Mouse (Mus musculus): ENCODE measurements around the gene Drg1. TPM values are rescaled to one million over a fixed set of nuclear protein-coding genes. Genes with fewer than 3 reads are reported as not detected.
A peak's percentile ranks its signal among the peaks of the same experiment; 100 is the strongest.
"Not testable (repeated sequence)": the region's sequence is repeated elsewhere in the genome, so short reads cannot be mapped to it uniquely, and the experiment has no call there.

The Drg1 gene
- polyA plus RNA-seq, 1 experiment from 2014 or later, result 142 TPM

- H3K9ac ChIP-seq; H3K27ac ChIP-seq; H3K36me3 ChIP-seq; H3K4me3 ChIP-seq; H3K27me3 ChIP-seq; ATAC-seq (replicated peaks; ENCODE audit: insufficient number of reproducible peaks, insufficient read depth, low FRiP score, low read depth); H3K4me2 ChIP-seq; H3K9me3 ChIP-seq (replicated peaks); H3K4me1 ChIP-seq (replicated peaks): not testable (repeated sequence)
- WGBS, result 79% methylated on average over 9 of the region's 9 CpGs
These were observed 120.7 kb downstream of the Drg1 start for GRCm38 (mm10) chr11:3145359-3146165.

GRCm38 (mm10) chr11:3143984-3144383, 122.2 kb downstream of the Drg1 start:
- not testable (repeated sequence) for H3K4me1 ChIP-seq (replicated peaks); H3K4me2 ChIP-seq; H3K4me3 ChIP-seq; H3K36me3 ChIP-seq; H3K9me3 ChIP-seq (replicated peaks); ATAC-seq (replicated peaks; ENCODE audit: insufficient number of reproducible peaks, insufficient read depth, low FRiP score, low read depth); H3K9ac ChIP-seq; H3K27me3 ChIP-seq; H3K27ac ChIP-seq
- 59% methylated on average over 3 of the region's 3 CpGs for WGBS

- peaks cover 14% of the 10 kb centered on the region for H3K9me3 ChIP-seq (replicated peaks)
- H3K4me3 ChIP-seq; H3K36me3 ChIP-seq; H3K4me2 ChIP-seq; H3K27me3 ChIP-seq; H3K9ac ChIP-seq; H3K27ac ChIP-seq; H3K4me1 ChIP-seq (replicated peaks): not testable (repeated sequence)
- WGBS, result 80% methylated on average over 4 of the region's 5 CpGs
- ATAC-seq (replicated peaks; ENCODE audit: insufficient number of reproducible peaks, insufficient read depth, low FRiP score, low read depth), result peak; percentile 56
These were observed 123.8 kb downstream of the Drg1 start for GRCm38 (mm10) chr11:3142413-3142812.

- not testable (repeated sequence) for H3K27ac ChIP-seq; H3K27me3 ChIP-seq; H3K9ac ChIP-seq; H3K36me3 ChIP-seq; H3K4me2 ChIP-seq; ATAC-seq (replicated peaks; ENCODE audit: insufficient number of reproducible peaks, insufficient read depth, low FRiP score, low read depth); H3K4me3 ChIP-seq; H3K4me1 ChIP-seq (replicated peaks)
- H3K9me3 ChIP-seq (replicated peaks), result peaks cover 14% of the 10 kb centered on the region
These were observed 125.2 kb downstream of the Drg1 start for GRCm38 (mm10) chr11:3140967-3141535.

GRCm38 (mm10) chr11:3138323-3138722, 127.9 kb downstream of the Drg1 start:
- WGBS, result 78% methylated on average over 2 of the region's 2 CpGs
- not testable (repeated sequence) for ATAC-seq (replicated peaks; ENCODE audit: insufficient number of reproducible peaks, insufficient read depth, low FRiP score, low read depth); H3K9ac ChIP-seq

More at GRCm38 (mm10) chr11:3138323-3138722, 127.9 kb downstream of the Drg1 start:
- H3K9me3 ChIP-seq (replicated peaks), result peaks cover 17% of the 10 kb centered on the region
- H3K27me3 ChIP-seq; H3K36me3 ChIP-seq; H3K4me3 ChIP-seq; H3K4me2 ChIP-seq; H3K4me1 ChIP-seq (replicated peaks); H3K27ac ChIP-seq: not testable (repeated sequence)

Other genes starting within 250 kb of the Drg1 start
- gene Sfi1, start 73.0 kb downstream of the Drg1 start, polyA plus RNA-seq (2015; fragmentation: Nextera tagmentation; extraction: Ambion mirVana), result 10.9 and 12.0 TPM in 2 replicates
- gene Eif4enif1, start 64.0 kb downstream of the Drg1 start, polyA plus RNA-seq (2015; fragmentation: Nextera tagmentation; extraction: Ambion mirVana), result 29.4 and 37.4 TPM in 2 replicates
- 20.0 and 32.0 TPM in 2 replicates for gene Patz1, start 22.5 kb upstream of the Drg1 start, polyA plus RNA-seq (2015; fragmentation: Nextera tagmentation; extraction: Ambion mirVana)
- gene Pik3ip1, start 64.0 kb upstream of the Drg1 start, polyA plus RNA-seq (2015; fragmentation: Nextera tagmentation; extraction: Ambion mirVana), result 35.1 and 36.1 TPM in 2 replicates
- gene Limk2, start 142.8 kb upstream of the Drg1 start, polyA plus RNA-seq (2015; fragmentation: Nextera tagmentation; extraction: Ambion mirVana), result 42.3 and 54.6 TPM in 2 replicates
- gene Rnf185, start 185.9 kb upstream of the Drg1 start, polyA plus RNA-seq (2015; fragmentation: Nextera tagmentation; extraction: Ambion mirVana), result 25.9 and 30.2 TPM in 2 replicates
- 0.10 and 0.28 TPM in 2 replicates for gene Pla2g3, start 221.9 kb upstream of the Drg1 start, polyA plus RNA-seq (2015; fragmentation: Nextera tagmentation; extraction: Ambion mirVana)
- 9.4 and 11.4 TPM in 2 replicates for gene Inpp5j, start 238.4 kb upstream of the Drg1 start, polyA plus RNA-seq (2015; fragmentation: Nextera tagmentation; extraction: Ambion mirVana)
- gene Selenom, start 248.3 kb upstream of the Drg1 start, polyA plus RNA-seq (2015; fragmentation: Nextera tagmentation; extraction: Ambion mirVana), result 132 and 138 TPM in 2 replicates

All from heart, embryonic 15.5 days (tissue).